Mouse (Mus musculus): ENCODE measurements around the gene Sept12. TPM values are rescaled to one million over a fixed set of nuclear protein-coding genes. Genes with fewer than 3 reads are reported as not detected.
A peak's percentile ranks its signal among the peaks of the same experiment; 100 is the strongest.

Gene Sept12
- polyA plus RNA-seq, 1 experiment from 2014 or later: not detected

- Histone ChIP-seq H3K9ac (no peak overlapping the region), H3K9me3 (no peaks in the 10 kb centered on the region), H3K27ac (no peak overlapping the region), H3K4me2 (no peak overlapping the region), H3K4me1 (peaks cover 2% of the 10 kb centered on the region), H3K27me3 (replicated peaks) (no peaks in the 10 kb centered on the region), H3K36me3 (replicated peaks) (peaks cover 42% of the 10 kb centered on the region), H3K4me3 (no peak overlapping the region)
- ATAC-seq (replicated peaks): no peak
- 82% methylated on average over 4 of the region's 4 CpGs for WGBS
These were observed 52.2 kb downstream of the Sept12 start for GRCm38 (mm10) chr16:4945415-4945814.

GRCm38 (mm10) chr16:4943431-4943830, 54.2 kb downstream of the Sept12 start:
- no peak overlapping the region for H3K4me2 ChIP-seq
- H3K27me3 ChIP-seq (replicated peaks): no peaks in the 10 kb centered on the region
- no peak for ATAC-seq (replicated peaks)
- no peak overlapping the region for H3K27ac ChIP-seq
- H3K9ac ChIP-seq: no peak overlapping the region
- peaks cover 11% of the 10 kb centered on the region for H3K4me1 ChIP-seq
- peaks cover 39% of the 10 kb centered on the region; the same call in 1 of the 2 replicates for H3K36me3 ChIP-seq (replicated peaks)
- no peak overlapping the region for H3K4me3 ChIP-seq
- over 99% methylated on average over 3 of the region's 3 CpGs for WGBS
- no peaks in the 10 kb centered on the region for H3K9me3 ChIP-seq

GRCm38 (mm10) chr16:4942868-4943267, 54.8 kb downstream of the Sept12 start:
- Histone ChIP-seq H3K4me3 (no peak overlapping the region), H3K9me3 (no peaks in the 10 kb centered on the region), H3K27ac (no peak overlapping the region), H3K4me2 (no peak overlapping the region), H3K9ac (no peak overlapping the region), H3K27me3 (replicated peaks) (no peaks in the 10 kb centered on the region), H3K4me1 (peaks cover 11% of the 10 kb centered on the region), H3K36me3 (replicated peaks) (peaks cover 34% of the 10 kb centered on the region; the same call in 1 of the 2 replicates)
- 96% methylated on average over 8 of the region's 8 CpGs for WGBS
- no peak for ATAC-seq (replicated peaks)

GRCm38 (mm10) chr16:4941016-4941415, 56.6 kb downstream of the Sept12 start:
- H3K27ac ChIP-seq: no peak overlapping the region
- no peak overlapping the region for H3K9ac ChIP-seq
- H3K4me3 ChIP-seq: no peak overlapping the region
- H3K4me2 ChIP-seq: no peak overlapping the region
- peaks cover 17% of the 10 kb centered on the region; the same call in 1 of the 2 replicates for H3K36me3 ChIP-seq (replicated peaks)
- peaks cover 11% of the 10 kb centered on the region for H3K4me1 ChIP-seq
- no peaks in the 10 kb centered on the region for H3K27me3 ChIP-seq (replicated peaks)
- no peaks in the 10 kb centered on the region for H3K9me3 ChIP-seq
- ATAC-seq (replicated peaks): no peak

- whole genome bisulfite sequencing: 93% methylated on average over 10 of the region's 10 CpGs
- peaks cover 17% of the 10 kb centered on the region; the same call in 1 of the 2 replicates for H3K36me3 ChIP-seq (replicated peaks)
- H3K4me2 ChIP-seq: peak overlapping the region; percentile 97
- ATAC-seq (replicated peaks): no peak
- H3K4me1 ChIP-seq: peaks cover 11% of the 10 kb centered on the region
- H3K27ac ChIP-seq: 0 out of 2 replicates have a peak overlapping the region, but pooled peaks have one; percentile 87
- H3K9ac ChIP-seq: peak overlapping the region; percentile 98
- no peaks in the 10 kb centered on the region for H3K27me3 ChIP-seq (replicated peaks)
- H3K9me3 ChIP-seq: no peaks in the 10 kb centered on the region
- peak overlapping the region; percentile 95 for H3K4me3 ChIP-seq
These were observed 57.3 kb downstream of the Sept12 start for GRCm38 (mm10) chr16:4940311-4940850.

GRCm38 (mm10) chr16:4939412-4939811, 58.2 kb downstream of the Sept12 start:
- peak; percentile 79 for ATAC-seq (replicated peaks)
- Histone ChIP-seq H3K4me2 (peak overlapping the region; percentile 97), H3K4me1 (peaks cover 11% of the 10 kb centered on the region), H3K36me3 (replicated peaks) (peaks cover 21% of the 10 kb centered on the region; the same call in 1 of the 2 replicates), H3K4me3 (peak overlapping the region; percentile 95), H3K9ac (peak overlapping the region; percentile 98), H3K27ac (peak overlapping the region; percentile 87), H3K27me3 (replicated peaks) (no peaks in the 10 kb centered on the region), H3K9me3 (no peaks in the 10 kb centered on the region)
- 4% methylated on average over 16 of the region's 16 CpGs for WGBS

GRCm38 (mm10) chr16:4938989-4939388, 58.7 kb downstream of the Sept12 start:
- Histone ChIP-seq H3K9ac (peak overlapping the region; percentile 98), H3K4me3 (peak overlapping the region; percentile 95), H3K36me3 (replicated peaks) (peaks cover 26% of the 10 kb centered on the region; the same call in 1 of the 2 replicates), H3K4me2 (peak overlapping the region; percentile 97), H3K4me1 (peaks cover 11% of the 10 kb centered on the region), H3K27me3 (replicated peaks) (no peaks in the 10 kb centered on the region), H3K27ac (peak overlapping the region; percentile 87), H3K9me3 (no peaks in the 10 kb centered on the region)
- under 1% methylated on average over 28 of the region's 28 CpGs for WGBS
- peak; percentile 96 for ATAC-seq (replicated peaks)

GRCm38 (mm10) chr16:4938461-4938860, 59.2 kb downstream of the Sept12 start, which contains the start of gene Nudt16l1:
Gene Nudt16l1, plus strand, starts transcription at chr16:4938761.
- Histone ChIP-seq H3K4me2 (peak within 1 kb of the TSS; percentile 97), H3K4me3 (peak within 1 kb of the TSS; percentile 95), H3K27ac (peak within 1 kb of the TSS; percentile 87), H3K36me3 (replicated peaks) (peaks cover 31% of the 10 kb centered on the region), H3K27me3 (replicated peaks) (no peaks in the 10 kb centered on the region), H3K9ac (peak within 1 kb of the TSS; percentile 98), H3K4me1 (peaks cover 11% of the 10 kb centered on the region), H3K9me3 (no peaks in the 10 kb centered on the region)
- WGBS: 11% methylated on average over 2 of the region's 2 CpGs
- ATAC-seq (replicated peaks): no peak

GRCm38 (mm10) chr16:4937351-4938190, 60.1 kb downstream of the Sept12 start:
- H3K27me3 ChIP-seq (replicated peaks): no peaks in the 10 kb centered on the region
- ATAC-seq (replicated peaks): no peak
- peaks cover 11% of the 10 kb centered on the region for H3K4me1 ChIP-seq
- no peak overlapping the region for H3K4me2 ChIP-seq
- H3K36me3 ChIP-seq (replicated peaks): peaks cover 38% of the 10 kb centered on the region
- H3K27ac ChIP-seq: no peak overlapping the region
- H3K9ac ChIP-seq: no peak overlapping the region
- no peak overlapping the region for H3K4me3 ChIP-seq
- H3K9me3 ChIP-seq: no peaks in the 10 kb centered on the region
- 93% methylated on average over 8 of the region's 8 CpGs for WGBS

Other genes starting within 250 kb of the Sept12 start
- 130 and 132 TPM in 2 replicates for gene Cdip1, start 207.6 kb downstream of the Sept12 start, polyA plus RNA-seq (2015; fragmentation: Nextera tagmentation; extraction: Ambion mirVana)
- 0.19 and 0.52 TPM in 2 replicates for gene 4930562C15Rik, start 162.4 kb downstream of the Sept12 start, polyA plus RNA-seq (2015; fragmentation: Nextera tagmentation; extraction: Ambion mirVana)
- gene Ubald1, start 117.5 kb downstream of the Sept12 start, polyA plus RNA-seq (2015; fragmentation: Nextera tagmentation; extraction: Ambion mirVana): 58.2 and 58.7 TPM in 2 replicates
- 124 and 131 TPM in 2 replicates for gene Mgrn1, start 111.6 kb downstream of the Sept12 start, polyA plus RNA-seq (2015; fragmentation: Nextera tagmentation; extraction: Ambion mirVana)
- 123 and 132 TPM in 2 replicates for gene Nudt16l1, start 59.1 kb downstream of the Sept12 start, polyA plus RNA-seq (2015; fragmentation: Nextera tagmentation; extraction: Ambion mirVana)
- 80.0 and 86.3 TPM in 2 replicates for gene Anks3, start 33.6 kb downstream of the Sept12 start, polyA plus RNA-seq (2015; fragmentation: Nextera tagmentation; extraction: Ambion mirVana)
- 1.6 and 2.0 TPM in 2 replicates for gene Smim22, start 9.4 kb upstream of the Sept12 start, polyA plus RNA-seq (2015; fragmentation: Nextera tagmentation; extraction: Ambion mirVana)
- gene Rogdi, start 15.7 kb upstream of the Sept12 start, polyA plus RNA-seq (2015; fragmentation: Nextera tagmentation; extraction: Ambion mirVana): 157 TPM in 2 replicates
- gene Glyr1, start 52.0 kb upstream of the Sept12 start, polyA plus RNA-seq (2015; fragmentation: Nextera tagmentation; extraction: Ambion mirVana): 201 and 207 TPM in 2 replicates
- 15.1 and 16.0 TPM in 2 replicates for gene Ubn1, start 52.2 kb upstream of the Sept12 start, polyA plus RNA-seq (2015; fragmentation: Nextera tagmentation; extraction: Ambion mirVana)
- gene Ppl, start 134.6 kb upstream of the Sept12 start, polyA plus RNA-seq (2015; fragmentation: Nextera tagmentation; extraction: Ambion mirVana): 0.09 and 0.39 TPM in 2 replicates
- gene Sec14l5, start 149.3 kb upstream of the Sept12 start, polyA plus RNA-seq (2015; fragmentation: Nextera tagmentation; extraction: Ambion mirVana): 0.60 and 0.83 TPM in 2 replicates
- gene Nagpa, start 206.2 kb upstream of the Sept12 start, polyA plus RNA-seq (2015; fragmentation: Nextera tagmentation; extraction: Ambion mirVana): 11.4 and 14.3 TPM in 2 replicates
- 14.8 and 15.9 TPM in 2 replicates for gene AU021092, start 224.4 kb upstream of the Sept12 start, polyA plus RNA-seq (2015; fragmentation: Nextera tagmentation; extraction: Ambion mirVana)
- gene Alg1, start 235.8 kb upstream of the Sept12 start, polyA plus RNA-seq (2015; fragmentation: Nextera tagmentation; extraction: Ambion mirVana): 44.5 and 44.8 TPM in 2 replicates

Data from midbrain, embryonic 15.5 days (tissue).